Mouse (Mus musculus): ENCODE data around the gene Hist2h2ac.
A peak's percentile ranks its signal among the peaks of the same experiment; 100 is the strongest.

Gene Hist2h2ac

GRCm38 (mm10) chr3:96194966-96195365 lies 25.7 kb downstream of the Hist2h2ac start:
- DNase-seq (ENCODE audit: inconsistent age in 2 of 2, low spot score in 1 of 2) = no peak

- no peak for DNase-seq (ENCODE audit: inconsistent age in 2 of 2, low spot score in 1 of 2)
Measured at GRCm38 (mm10) chr3:96192977-96193376, 27.7 kb downstream of the Hist2h2ac start.

- DNase-seq (ENCODE audit: inconsistent age in 2 of 2, low spot score in 1 of 2) = no peak
Measured at GRCm38 (mm10) chr3:96182382-96182776, 38.3 kb downstream of the Hist2h2ac start.

GRCm38 (mm10) chr3:96181510-96182381 lies 38.9 kb downstream of the Hist2h2ac start:
- no peak for DNase-seq (ENCODE audit: inconsistent age in 2 of 2, low spot score in 1 of 2)

- peak; percentile 44 to 72 for DNase-seq (ENCODE audit: inconsistent age in 2 of 2, low spot score in 1 of 2)
Measured at GRCm38 (mm10) chr3:96180727-96181477, 39.8 kb downstream of the Hist2h2ac start, which contains the start of gene Sv2a. Gene Sv2a (plus strand): TSS chr3:96181151.

GRCm38 (mm10) chr3:96179531-96179930 lies 41.1 kb downstream of the Hist2h2ac start:
- peak; percentile 35 to 73 for DNase-seq (ENCODE audit: inconsistent age in 2 of 2, low spot score in 1 of 2)

GRCm38 (mm10) chr3:96178902-96179301 lies 41.8 kb downstream of the Hist2h2ac start:
- DNase-seq (ENCODE audit: inconsistent age in 2 of 2, low spot score in 1 of 2) = no peak

GRCm38 (mm10) chr3:96178427-96178826 lies 42.3 kb downstream of the Hist2h2ac start:
- no peak for DNase-seq (ENCODE audit: inconsistent age in 2 of 2, low spot score in 1 of 2)

- DNase-seq (ENCODE audit: inconsistent age in 2 of 2, low spot score in 1 of 2) = no peak
Measured at GRCm38 (mm10) chr3:96175251-96175650, 45.4 kb downstream of the Hist2h2ac start.

GRCm38 (mm10) chr3:96174042-96174441 lies 46.6 kb downstream of the Hist2h2ac start:
- DNase-seq (ENCODE audit: inconsistent age in 2 of 2, low spot score in 1 of 2) = peak in 1 of 2 experiments; percentile 40

GRCm38 (mm10) chr3:96173185-96173584 lies 47.5 kb downstream of the Hist2h2ac start:
- no peak for DNase-seq (ENCODE audit: inconsistent age in 2 of 2, low spot score in 1 of 2)

- peak; percentile 87 to 96 for DNase-seq (ENCODE audit: inconsistent age in 2 of 2, low spot score in 1 of 2)
Measured at GRCm38 (mm10) chr3:96172197-96173178, 48.2 kb downstream of the Hist2h2ac start, which contains the start of gene Sf3b4. Gene Sf3b4 (plus strand): TSS chr3:96172332.

- no peak for DNase-seq (ENCODE audit: inconsistent age in 2 of 2, low spot score in 1 of 2)
Measured at GRCm38 (mm10) chr3:96171583-96172196, 49.0 kb downstream of the Hist2h2ac start.

GRCm38 (mm10) chr3:96170976-96171545 lies 49.6 kb downstream of the Hist2h2ac start:
- peak in 1 of 2 experiments; percentile 76 for DNase-seq (ENCODE audit: inconsistent age in 2 of 2, low spot score in 1 of 2)

Measured in adrenal gland, adult (tissue).